Mouse (Mus musculus): ENCODE results near the gene Lrp6. TPM values are rescaled to one million over a fixed set of nuclear protein-coding genes. Genes with fewer than 3 reads are reported as not detected.

The Lrp6 gene
- polyA plus RNA-seq, 1 experiment from 2014 or later, result 22.4 TPM

GRCm38 (mm10) chr6:134529340-134529739 lies 37.4 kb downstream of the Lrp6 start:
- H3K27ac ChIP-seq (ENCODE audit: low read length), result no peak overlapping the region
- no peak for ATAC-seq (ENCODE audit: low read depth)

GRCm38 (mm10) chr6:134528396-134528795 lies 38.4 kb downstream of the Lrp6 start:
- ATAC-seq (ENCODE audit: low read depth), result no peak
- Histone ChIP-seq H3K4me3 (ENCODE audit: low read length) (no peak overlapping the region), H3K9ac (ENCODE audit: low read length) (no peak overlapping the region), H3K9me3 (ENCODE audit: control insufficient read depth, low read length) (no peaks in the 10 kb centered on the region), H3K27ac (ENCODE audit: low read length) (no peak overlapping the region), H3K4me2 (ENCODE audit: low read depth, low read length) (no peak overlapping the region), H3K27me3 (ENCODE audit: control insufficient read depth, insufficient read depth, low read depth, low read length) (no peaks in the 10 kb centered on the region), H3K36me3 (ENCODE audit: control insufficient read depth, insufficient read depth, low read length) (peaks cover 2% of the 10 kb centered on the region; the same call in 1 of the 2 replicates), H3K4me1 (replicated peaks; ENCODE audit: control insufficient read depth, insufficient read depth, low read length) (peaks cover 17% of the 10 kb centered on the region)
- WGBS, result 96% methylated on average over 7 of the region's 7 CpGs

More at GRCm38 (mm10) chr6:134529340-134529739, 37.4 kb downstream of the Lrp6 start:
- WGBS, result 87% methylated on average over 4 of the region's 4 CpGs
- Histone ChIP-seq H3K27me3 (ENCODE audit: control insufficient read depth, insufficient read depth, low read depth, low read length) (no peaks in the 10 kb centered on the region), H3K9me3 (ENCODE audit: control insufficient read depth, low read length) (no peaks in the 10 kb centered on the region), H3K9ac (ENCODE audit: low read length) (no peak overlapping the region), H3K4me1 (replicated peaks; ENCODE audit: control insufficient read depth, insufficient read depth, low read length) (peaks cover 17% of the 10 kb centered on the region), H3K4me3 (ENCODE audit: low read length) (no peak overlapping the region), H3K36me3 (ENCODE audit: control insufficient read depth, insufficient read depth, low read length) (peaks cover 2% of the 10 kb centered on the region; the same call in 1 of the 2 replicates), H3K4me2 (ENCODE audit: low read depth, low read length) (no peak overlapping the region)

GRCm38 (mm10) chr6:134527596-134528128 lies 39.1 kb downstream of the Lrp6 start:
- no peak overlapping the region for H3K4me3 ChIP-seq (ENCODE audit: low read length)
- H3K9me3 ChIP-seq (ENCODE audit: control insufficient read depth, low read length), result no peaks in the 10 kb centered on the region
- 24% methylated on average over 6 of the region's 6 CpGs for WGBS
- no peaks in the 10 kb centered on the region for H3K27me3 ChIP-seq (ENCODE audit: control insufficient read depth, insufficient read depth, low read depth, low read length)
- H3K9ac ChIP-seq (ENCODE audit: low read length), result no peak overlapping the region
- H3K27ac ChIP-seq (ENCODE audit: low read length), result peak overlapping the region; percentile 36; the same call in 1 of the 2 replicates
- no peak overlapping the region for H3K4me2 ChIP-seq (ENCODE audit: low read depth, low read length)
- ATAC-seq (ENCODE audit: low read depth), result no peak
- H3K36me3 ChIP-seq (ENCODE audit: control insufficient read depth, insufficient read depth, low read length), result peaks cover 2% of the 10 kb centered on the region; the same call in 1 of the 2 replicates
- peaks cover 17% of the 10 kb centered on the region for H3K4me1 ChIP-seq (replicated peaks; ENCODE audit: control insufficient read depth, insufficient read depth, low read length)

GRCm38 (mm10) chr6:134526821-134527595 lies 39.8 kb downstream of the Lrp6 start:
- WGBS, result 44% methylated on average over 10 of the region's 10 CpGs
- peaks cover 2% of the 10 kb centered on the region; the same call in 1 of the 2 replicates for H3K36me3 ChIP-seq (ENCODE audit: control insufficient read depth, insufficient read depth, low read length)
- H3K9me3 ChIP-seq (ENCODE audit: control insufficient read depth, low read length), result no peaks in the 10 kb centered on the region
- no peak overlapping the region for H3K9ac ChIP-seq (ENCODE audit: low read length)
- H3K27ac ChIP-seq (ENCODE audit: low read length), result no peak overlapping the region
- peaks cover 16% of the 10 kb centered on the region for H3K4me1 ChIP-seq (replicated peaks; ENCODE audit: control insufficient read depth, insufficient read depth, low read length)
- no peaks in the 10 kb centered on the region for H3K27me3 ChIP-seq (ENCODE audit: control insufficient read depth, insufficient read depth, low read depth, low read length)
- ATAC-seq (ENCODE audit: low read depth), result no peak
- H3K4me3 ChIP-seq (ENCODE audit: low read length), result no peak overlapping the region
- H3K4me2 ChIP-seq (ENCODE audit: low read depth, low read length), result no peak overlapping the region

- Histone ChIP-seq H3K9me3 (ENCODE audit: control insufficient read depth, low read length) (no peaks in the 10 kb centered on the region), H3K4me3 (ENCODE audit: low read length) (no peak overlapping the region), H3K36me3 (ENCODE audit: control insufficient read depth, insufficient read depth, low read length) (peaks cover 2% of the 10 kb centered on the region; the same call in 1 of the 2 replicates), H3K9ac (ENCODE audit: low read length) (no peak overlapping the region), H3K27me3 (ENCODE audit: control insufficient read depth, insufficient read depth, low read depth, low read length) (no peaks in the 10 kb centered on the region), H3K4me1 (replicated peaks; ENCODE audit: control insufficient read depth, insufficient read depth, low read length) (peaks cover 14% of the 10 kb centered on the region), H3K4me2 (ENCODE audit: low read depth, low read length) (no peak overlapping the region), H3K27ac (ENCODE audit: low read length) (no peak overlapping the region)
- no peak for ATAC-seq (ENCODE audit: low read depth)
- WGBS, result 73% methylated on average over 5 of the region's 5 CpGs
Observed at GRCm38 (mm10) chr6:134526275-134526674, 40.5 kb downstream of the Lrp6 start.

- H3K9me3 ChIP-seq (ENCODE audit: control insufficient read depth, low read length), result no peaks in the 10 kb centered on the region
- no peak overlapping the region for H3K9ac ChIP-seq (ENCODE audit: low read length)
- 59% methylated on average over 10 of the region's 10 CpGs for WGBS
- H3K27me3 ChIP-seq (ENCODE audit: control insufficient read depth, insufficient read depth, low read depth, low read length), result no peaks in the 10 kb centered on the region
- no peaks in the 10 kb centered on the region for H3K36me3 ChIP-seq (ENCODE audit: control insufficient read depth, insufficient read depth, low read length)
- H3K4me2 ChIP-seq (ENCODE audit: low read depth, low read length), result no peak overlapping the region
- ATAC-seq (ENCODE audit: low read depth), result no peak
- peaks cover 6% of the 10 kb centered on the region; the same call in 1 of the 2 replicates for H3K4me1 ChIP-seq (replicated peaks; ENCODE audit: control insufficient read depth, insufficient read depth, low read length)
- H3K27ac ChIP-seq (ENCODE audit: low read length), result no peak overlapping the region
- H3K4me3 ChIP-seq (ENCODE audit: low read length), result no peak overlapping the region
Observed at GRCm38 (mm10) chr6:134521411-134521810, 45.4 kb downstream of the Lrp6 start.

GRCm38 (mm10) chr6:134520821-134521220 lies 45.9 kb downstream of the Lrp6 start:
- Histone ChIP-seq H3K36me3 (ENCODE audit: control insufficient read depth, insufficient read depth, low read length) (no peaks in the 10 kb centered on the region), H3K4me3 (ENCODE audit: low read length) (no peak overlapping the region), H3K4me1 (replicated peaks; ENCODE audit: control insufficient read depth, insufficient read depth, low read length) (peaks cover 8% of the 10 kb centered on the region; the same call in 1 of the 2 replicates), H3K9ac (ENCODE audit: low read length) (no peak overlapping the region), H3K4me2 (ENCODE audit: low read depth, low read length) (no peak overlapping the region), H3K27ac (ENCODE audit: low read length) (no peak overlapping the region), H3K9me3 (ENCODE audit: control insufficient read depth, low read length) (no peaks in the 10 kb centered on the region), H3K27me3 (ENCODE audit: control insufficient read depth, insufficient read depth, low read depth, low read length) (no peaks in the 10 kb centered on the region)
- ATAC-seq (ENCODE audit: low read depth), result no peak
- WGBS, result 51% methylated on average over 3 of the region's 3 CpGs

- WGBS, result 76% methylated on average over 5 of the region's 5 CpGs
- H3K4me2 ChIP-seq (ENCODE audit: low read depth, low read length), result no peak overlapping the region
- H3K9me3 ChIP-seq (ENCODE audit: control insufficient read depth, low read length), result no peaks in the 10 kb centered on the region
- peaks cover 19% of the 10 kb centered on the region for H3K4me1 ChIP-seq (replicated peaks; ENCODE audit: control insufficient read depth, insufficient read depth, low read length)
- no peak overlapping the region for H3K9ac ChIP-seq (ENCODE audit: low read length)
- no peak overlapping the region for H3K4me3 ChIP-seq (ENCODE audit: low read length)
- no peaks in the 10 kb centered on the region for H3K27me3 ChIP-seq (ENCODE audit: control insufficient read depth, insufficient read depth, low read depth, low read length)
- H3K36me3 ChIP-seq (ENCODE audit: control insufficient read depth, insufficient read depth, low read length), result no peaks in the 10 kb centered on the region
- no peak overlapping the region for H3K27ac ChIP-seq (ENCODE audit: low read length)
- no peak for ATAC-seq (ENCODE audit: low read depth)
Observed at GRCm38 (mm10) chr6:134518450-134518849, 48.3 kb downstream of the Lrp6 start.

GRCm38 (mm10) chr6:134517141-134517540 lies 49.6 kb downstream of the Lrp6 start:
- no peak for ATAC-seq (ENCODE audit: low read depth)
- H3K9me3 ChIP-seq (ENCODE audit: control insufficient read depth, low read length), result no peaks in the 10 kb centered on the region
- H3K4me2 ChIP-seq (ENCODE audit: low read depth, low read length), result no peak overlapping the region
- no peak overlapping the region for H3K9ac ChIP-seq (ENCODE audit: low read length)
- 68% methylated on average over 4 of the region's 4 CpGs for WGBS
- H3K36me3 ChIP-seq (ENCODE audit: control insufficient read depth, insufficient read depth, low read length), result no peaks in the 10 kb centered on the region
- H3K27ac ChIP-seq (ENCODE audit: low read length), result no peak overlapping the region
- no peaks in the 10 kb centered on the region for H3K27me3 ChIP-seq (ENCODE audit: control insufficient read depth, insufficient read depth, low read depth, low read length)
- peaks cover 24% of the 10 kb centered on the region for H3K4me1 ChIP-seq (replicated peaks; ENCODE audit: control insufficient read depth, insufficient read depth, low read length)
- H3K4me3 ChIP-seq (ENCODE audit: low read length), result no peak overlapping the region
